Mouse (Mus musculus) kidney, adult 2 months (tissue): ENCODE measurements at regions not wholly inside any gene's neighbourhood (a gene's known extent, or its start where the extent isn't known, plus 50 kb on each side); places are given as distances from the start of the nearest gene placed in this dataset.

Experiments
- CTCF ChIP-seq: fragments of 200-500 bp; conservative IDR thresholded peaks from 2 replicates; pipeline ENCODE4 v1.5.1; 2011; ENCODE audit warnings: low read depth, mild to moderate bottlenecking, control low read depth, low read length, moderate library complexity, mixed read lengths; ENCODE audit not compliant: insufficient read depth, insufficient read length
- POLR2A ChIP-seq: fragments of 200-500 bp; IDR thresholded peaks from one replicate; pipeline ENCODE4 v1.6.1; 2011; ENCODE audit warnings: low read depth, low read length, control low read depth

DNA sequence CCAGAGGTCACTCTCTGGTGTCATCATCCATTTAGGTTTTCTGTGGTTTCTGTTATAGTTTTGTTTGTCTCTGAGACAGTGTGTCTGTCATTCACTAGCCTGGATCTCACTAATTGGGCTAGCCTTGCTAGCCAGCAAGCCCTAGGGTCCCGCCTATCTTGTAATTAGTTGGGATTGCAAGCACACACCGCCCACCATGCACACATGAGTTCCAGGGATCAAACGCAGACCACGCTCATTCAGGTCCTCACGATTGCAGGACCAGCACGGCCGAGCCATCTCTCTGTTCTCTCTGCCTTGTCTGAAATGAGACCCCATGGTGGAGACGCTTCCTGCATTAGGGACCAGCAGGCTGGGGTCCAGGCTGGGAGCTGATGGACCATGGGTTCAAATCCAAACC lies 60.9 kb upstream of the Igsf21 start:
- TF ChIP-seq POLR2A = no peak
- TF ChIP-seq CTCF = no peak
